Mouse (Mus musculus): ENCODE measurements at regions not wholly inside any gene's neighbourhood (a gene's known extent, or its start where the extent isn't known, plus 50 kb on each side); places are given as distances from the start of the nearest gene placed in this dataset.

GRCm38 (mm10) chr12:39952854-39953253 lies 85.0 kb downstream of the Arl4a start:
- H3K27me3 ChIP-seq (replicated peaks): no peaks in the 10 kb centered on the region
- no peak for ATAC-seq (ENCODE audit: insufficient number of reproducible peaks, low FRiP score)

DNA sequence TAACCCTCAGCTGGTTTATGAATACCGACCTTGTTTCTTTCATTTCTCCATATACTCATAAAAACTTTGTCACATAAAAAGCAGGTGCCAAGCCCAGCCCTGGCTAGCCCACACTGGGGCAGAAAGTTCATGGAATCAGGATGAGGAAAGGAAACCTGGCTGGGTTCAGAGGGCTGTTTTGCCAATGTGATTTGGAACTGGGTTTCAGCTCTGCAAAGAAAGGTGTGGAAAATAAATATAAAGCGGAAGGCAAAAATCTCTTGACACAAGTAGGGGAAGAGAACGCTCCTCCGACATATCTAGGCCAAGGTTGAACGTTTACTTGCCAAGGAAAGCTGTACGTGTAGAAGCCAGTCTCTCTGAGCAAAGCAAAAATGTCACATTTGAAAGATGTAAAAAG lies 85.9 kb downstream of the Arl4a start:
- 84% methylated on average over 6 of the region's 6 CpGs for WGBS
- H3K9me3 ChIP-seq (replicated peaks): no peaks in the 10 kb centered on the region
- no peak overlapping the region for H3K27ac ChIP-seq (ENCODE audit: poor library complexity, severe bottlenecking)
- no peak overlapping the region for H3K4me2 ChIP-seq
- no peaks in the 10 kb centered on the region for H3K27me3 ChIP-seq (replicated peaks)
- H3K36me3 ChIP-seq: no peaks in the 10 kb centered on the region
- no peak overlapping the region for H3K4me3 ChIP-seq
- H3K9ac ChIP-seq: no peak overlapping the region
- H3K4me1 ChIP-seq (replicated peaks): peaks cover 3% of the 10 kb centered on the region; the same call in 1 of the 2 replicates
- no peak for ATAC-seq (ENCODE audit: insufficient number of reproducible peaks, low FRiP score)

More at GRCm38 (mm10) chr12:39952854-39953253, 85.0 kb downstream of the Arl4a start:
- Histone ChIP-seq H3K9ac (no peak overlapping the region), H3K4me1 (replicated peaks) (peaks cover 5% of the 10 kb centered on the region), H3K36me3 (no peaks in the 10 kb centered on the region), H3K4me3 (no peak overlapping the region), H3K9me3 (replicated peaks) (no peaks in the 10 kb centered on the region), H3K27ac (ENCODE audit: poor library complexity, severe bottlenecking) (no peak overlapping the region), H3K4me2 (no peak overlapping the region)
- WGBS: 57% methylated on average over 4 of the region's 4 CpGs

DNA sequence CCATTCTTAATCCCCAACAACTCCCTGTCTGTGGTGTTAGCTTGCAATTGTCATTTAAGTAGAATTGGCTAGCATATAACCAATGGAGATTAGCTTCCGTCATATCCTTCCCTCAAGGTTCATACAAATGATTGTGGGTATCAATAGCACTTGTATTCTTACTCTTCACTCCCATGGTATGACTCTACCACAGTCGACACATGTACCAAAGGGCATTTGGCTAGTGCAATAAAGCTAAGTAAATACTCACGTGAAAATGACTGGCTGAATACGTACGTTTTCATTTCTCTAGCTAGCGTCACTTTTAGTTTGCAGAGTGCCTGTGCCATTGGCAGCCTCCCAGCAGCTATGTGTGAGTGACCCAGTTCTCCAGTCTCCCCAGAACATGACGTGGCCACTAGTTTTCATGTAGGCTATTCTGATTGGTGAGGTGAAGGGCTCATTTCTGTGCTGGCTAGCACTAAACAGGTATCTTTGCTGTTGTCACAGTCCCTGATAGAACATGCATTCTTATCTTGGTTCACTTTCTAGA lies 87.5 kb downstream of the Arl4a start:
- H3K9ac ChIP-seq: no peak overlapping the region
- H3K4me1 ChIP-seq (replicated peaks): no peaks in the 10 kb centered on the region
- H3K4me2 ChIP-seq: no peak overlapping the region
- H3K27me3 ChIP-seq (replicated peaks): no peaks in the 10 kb centered on the region
- WGBS: 83% methylated on average over 7 of the region's 7 CpGs
- no peak for ATAC-seq (ENCODE audit: insufficient number of reproducible peaks, low FRiP score)
- H3K9me3 ChIP-seq (replicated peaks): no peaks in the 10 kb centered on the region
- H3K4me3 ChIP-seq: no peak overlapping the region
- no peak overlapping the region for H3K27ac ChIP-seq (ENCODE audit: poor library complexity, severe bottlenecking)
- H3K36me3 ChIP-seq: no peaks in the 10 kb centered on the region

DNA sequence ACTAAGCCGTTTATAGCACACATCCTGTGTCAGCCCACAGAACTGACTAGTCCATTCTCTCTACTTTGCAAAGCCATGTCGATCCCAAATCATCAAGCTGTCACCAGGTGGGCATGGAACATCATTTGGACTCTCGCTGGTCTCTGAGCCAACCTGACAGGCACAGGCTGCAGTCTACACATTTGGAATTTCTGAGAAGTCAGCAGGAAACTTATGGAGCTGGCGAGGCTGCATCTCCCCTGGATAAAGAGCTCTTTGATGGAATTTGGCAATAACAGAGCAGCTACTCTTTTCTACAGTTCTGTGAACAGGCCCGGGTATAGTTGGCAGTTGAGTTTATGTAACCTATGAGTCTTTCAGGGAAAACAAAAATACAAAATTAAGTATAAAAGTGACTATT lies 94.9 kb downstream of the Arl4a start:
- Histone ChIP-seq H3K27ac (ENCODE audit: poor library complexity, severe bottlenecking) (no peak overlapping the region), H3K4me1 (replicated peaks) (0 out of 2 replicates have a peak, but pooled peaks cover 5% of the 10 kb centered on the region), H3K4me3 (no peak overlapping the region), H3K9me3 (replicated peaks) (no peaks in the 10 kb centered on the region), H3K4me2 (no peak overlapping the region), H3K27me3 (replicated peaks) (no peaks in the 10 kb centered on the region), H3K36me3 (no peaks in the 10 kb centered on the region), H3K9ac (no peak overlapping the region)
- WGBS: 56% methylated on average over 5 of the region's 5 CpGs
- ATAC-seq (ENCODE audit: insufficient number of reproducible peaks, low FRiP score): no peak

GRCm38 (mm10) chr12:39941162-39941561 lies 96.7 kb downstream of the Arl4a start:
- no peak overlapping the region for H3K9ac ChIP-seq
- no peaks in the 10 kb centered on the region for H3K27me3 ChIP-seq (replicated peaks)
- H3K27ac ChIP-seq (ENCODE audit: poor library complexity, severe bottlenecking): no peak overlapping the region
- no peaks in the 10 kb centered on the region for H3K9me3 ChIP-seq (replicated peaks)
- H3K4me2 ChIP-seq: no peak overlapping the region
- ATAC-seq (ENCODE audit: insufficient number of reproducible peaks, low FRiP score): no peak
- H3K4me1 ChIP-seq (replicated peaks): peaks cover 9% of the 10 kb centered on the region
- no peaks in the 10 kb centered on the region for H3K36me3 ChIP-seq
- H3K4me3 ChIP-seq: no peak overlapping the region
- 50% methylated on average over 1 of the region's 1 CpGs for WGBS

DNA sequence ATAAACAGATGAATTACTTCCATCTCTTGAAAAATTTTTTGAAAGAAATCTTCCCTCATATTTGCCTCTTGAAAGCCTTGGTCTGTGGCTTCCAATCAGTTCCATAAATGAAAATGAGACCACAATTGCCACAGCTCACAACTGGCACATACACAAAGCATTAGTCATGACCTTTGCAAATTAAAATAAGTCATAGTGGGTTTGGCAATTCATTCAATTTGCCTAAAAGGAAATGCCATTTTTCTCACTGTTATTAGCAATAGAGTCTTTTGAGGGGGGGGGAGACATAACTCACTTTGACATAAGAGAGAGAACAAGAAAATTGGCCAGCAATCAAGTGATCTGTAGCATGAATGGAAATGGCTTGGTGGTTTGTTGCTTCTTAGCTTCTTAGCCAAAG lies 98.8 kb downstream of the Arl4a start:
- Histone ChIP-seq H3K4me2 (no peak overlapping the region), H3K36me3 (no peaks in the 10 kb centered on the region), H3K9me3 (replicated peaks) (no peaks in the 10 kb centered on the region), H3K27ac (ENCODE audit: poor library complexity, severe bottlenecking) (no peak overlapping the region), H3K9ac (no peak overlapping the region), H3K4me1 (replicated peaks) (peaks cover 15% of the 10 kb centered on the region), H3K27me3 (replicated peaks) (no peaks in the 10 kb centered on the region), H3K4me3 (no peak overlapping the region)
- ATAC-seq (ENCODE audit: insufficient number of reproducible peaks, low FRiP score): no peak

- 92% methylated on average over 2 of the region's 2 CpGs for WGBS
- ATAC-seq (ENCODE audit: insufficient number of reproducible peaks, low FRiP score): no peak
- H3K4me1 ChIP-seq (replicated peaks): peaks cover 15% of the 10 kb centered on the region
Measured at GRCm38 (mm10) chr12:39938211-39938610, 99.6 kb downstream of the Arl4a start.

GRCm38 (mm10) chr12:39936331-39936730 lies 101.5 kb downstream of the Arl4a start:
- H3K36me3 ChIP-seq: no peaks in the 10 kb centered on the region
- 31% methylated on average over 11 of the region's 11 CpGs for WGBS
- H3K27ac ChIP-seq (ENCODE audit: poor library complexity, severe bottlenecking): no peak overlapping the region; the same call in 1 of the 2 replicates
- peaks cover 11% of the 10 kb centered on the region for H3K4me1 ChIP-seq (replicated peaks)
- H3K4me2 ChIP-seq: peak overlapping the region; percentile 26; the same call in 1 of the 2 replicates
- ATAC-seq (ENCODE audit: insufficient number of reproducible peaks, low FRiP score): no peak
- H3K27me3 ChIP-seq (replicated peaks): no peaks in the 10 kb centered on the region
- no peak overlapping the region for H3K4me3 ChIP-seq
- no peaks in the 10 kb centered on the region for H3K9me3 ChIP-seq (replicated peaks)
- no peak overlapping the region for H3K9ac ChIP-seq

More at GRCm38 (mm10) chr12:39938211-39938610, 99.6 kb downstream of the Arl4a start:
- Histone ChIP-seq H3K36me3 (no peaks in the 10 kb centered on the region), H3K9ac (no peak overlapping the region), H3K4me2 (no peak overlapping the region), H3K9me3 (replicated peaks) (no peaks in the 10 kb centered on the region), H3K27ac (ENCODE audit: poor library complexity, severe bottlenecking) (no peak overlapping the region), H3K4me3 (no peak overlapping the region), H3K27me3 (replicated peaks) (no peaks in the 10 kb centered on the region)

DNA sequence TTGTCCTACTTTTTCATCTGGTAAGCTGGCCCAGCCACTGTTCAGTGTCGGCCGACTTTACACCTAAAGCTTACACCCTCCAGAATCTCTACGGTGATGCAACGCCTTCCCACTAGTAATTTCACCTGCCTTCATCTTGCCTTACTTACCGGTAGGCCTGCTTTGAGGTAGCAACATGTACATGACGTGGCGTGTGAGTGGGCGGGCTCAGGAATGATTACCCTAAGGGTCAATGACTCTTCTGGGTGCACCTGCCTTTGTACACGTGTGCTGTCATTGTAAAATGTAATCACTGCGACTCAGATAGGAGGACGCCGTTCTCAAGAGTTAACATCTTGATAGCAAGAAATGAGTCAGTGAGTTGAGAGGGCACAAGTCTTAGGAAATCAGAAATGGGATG lies 102.0 kb downstream of the Arl4a start:
- no peak overlapping the region for H3K4me2 ChIP-seq
- WGBS: 69% methylated on average over 12 of the region's 12 CpGs

GRCm38 (mm10) chr12:39934877-39935276 lies 102.9 kb downstream of the Arl4a start:
- H3K4me2 ChIP-seq: no peak overlapping the region
- no peaks in the 10 kb centered on the region for H3K27me3 ChIP-seq (replicated peaks)
- no peak overlapping the region for H3K27ac ChIP-seq (ENCODE audit: poor library complexity, severe bottlenecking)
- H3K36me3 ChIP-seq: no peaks in the 10 kb centered on the region
- ATAC-seq (ENCODE audit: insufficient number of reproducible peaks, low FRiP score): no peak
- no peaks in the 10 kb centered on the region for H3K9me3 ChIP-seq (replicated peaks)
- no peak overlapping the region for H3K9ac ChIP-seq
- no peak overlapping the region for H3K4me3 ChIP-seq
- 70% methylated on average over 4 of the region's 4 CpGs for WGBS
- H3K4me1 ChIP-seq (replicated peaks): peaks cover 10% of the 10 kb centered on the region

More for the DNA sequence above, 102.0 kb downstream of the Arl4a start:
- no peaks in the 10 kb centered on the region for H3K9me3 ChIP-seq (replicated peaks)
- H3K36me3 ChIP-seq: no peaks in the 10 kb centered on the region
- H3K9ac ChIP-seq: no peak overlapping the region
- no peaks in the 10 kb centered on the region for H3K27me3 ChIP-seq (replicated peaks)
- no peak for ATAC-seq (ENCODE audit: insufficient number of reproducible peaks, low FRiP score)
- H3K4me1 ChIP-seq (replicated peaks): peaks cover 10% of the 10 kb centered on the region
- no peak overlapping the region for H3K4me3 ChIP-seq
- no peak overlapping the region for H3K27ac ChIP-seq (ENCODE audit: poor library complexity, severe bottlenecking)

DNA sequence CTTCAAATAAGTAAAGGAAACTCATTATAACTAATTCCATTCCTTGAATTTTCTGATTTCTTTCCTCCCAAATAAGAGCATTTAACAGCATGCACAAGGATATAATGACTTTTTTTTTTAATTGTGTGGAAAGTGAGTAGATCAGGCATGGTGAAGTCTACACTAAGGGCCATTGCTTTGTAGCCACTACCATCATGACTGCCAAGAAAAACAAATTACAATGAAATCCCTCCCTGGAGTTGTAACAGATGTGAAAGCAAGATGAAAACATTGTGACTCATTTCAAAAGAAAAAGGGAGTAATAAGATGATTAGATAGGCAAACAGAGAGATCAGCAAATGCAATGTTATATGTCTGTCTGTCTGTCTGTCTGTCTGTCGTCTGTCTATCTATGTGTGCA lies 106.6 kb downstream of the Arl4a start:
- Histone ChIP-seq H3K36me3 (no peaks in the 10 kb centered on the region), H3K9ac (no peak overlapping the region), H3K4me2 (no peak overlapping the region), H3K4me1 (replicated peaks) (peaks cover 7% of the 10 kb centered on the region), H3K9me3 (replicated peaks) (no peaks in the 10 kb centered on the region), H3K27ac (ENCODE audit: poor library complexity, severe bottlenecking) (no peak overlapping the region), H3K27me3 (replicated peaks) (no peaks in the 10 kb centered on the region), H3K4me3 (no peak overlapping the region)
- 60% methylated on average over 1 of the region's 1 CpGs for WGBS
- no peak for ATAC-seq (ENCODE audit: insufficient number of reproducible peaks, low FRiP score)

DNA sequence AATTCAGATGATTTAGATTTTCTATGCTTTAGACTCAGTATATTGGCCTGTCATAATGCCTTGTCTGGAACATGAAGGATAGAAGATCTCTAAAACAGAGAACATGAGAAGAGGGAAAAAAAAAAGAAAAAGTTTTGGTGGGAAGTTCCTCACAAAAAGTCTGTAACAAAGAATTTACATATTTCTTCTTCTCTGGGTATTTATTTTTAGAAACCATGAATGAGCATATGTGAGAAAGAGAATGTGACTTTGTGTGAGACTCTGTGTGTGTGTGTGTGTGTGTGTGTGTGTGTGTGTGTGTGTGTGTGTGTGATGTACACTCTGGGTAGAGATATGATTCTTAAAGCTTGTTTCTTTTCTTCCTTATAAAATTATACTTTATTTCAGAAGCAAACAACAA lies 109.9 kb downstream of the Arl4a start:
- H3K4me3 ChIP-seq: no peak overlapping the region
- ATAC-seq (ENCODE audit: insufficient number of reproducible peaks, low FRiP score): no peak
- no peaks in the 10 kb centered on the region for H3K4me1 ChIP-seq (replicated peaks)
- H3K9ac ChIP-seq: no peak overlapping the region
- H3K27me3 ChIP-seq (replicated peaks): no peaks in the 10 kb centered on the region
- H3K4me2 ChIP-seq: no peak overlapping the region
- no peaks in the 10 kb centered on the region for H3K9me3 ChIP-seq (replicated peaks)
- no peak overlapping the region for H3K27ac ChIP-seq (ENCODE audit: poor library complexity, severe bottlenecking)
- no peaks in the 10 kb centered on the region for H3K36me3 ChIP-seq

Measured in heart, embryonic 12.5 days (tissue).